Mouse (Mus musculus) midbrain, embryonic 14.5 days (tissue): ENCODE results near the gene 4930558K02Rik. TPM values are rescaled to one million over a fixed set of nuclear protein-coding genes. Genes with fewer than 3 reads are reported as not detected.

Source experiments
- ATAC-seq: fragments of 200-750 bp; cut with Nextera tagmentation; 2 replicates; pipeline ENCODE4 v1.8.0; 2017; ENCODE audit warnings: moderate number of reproducible peaks, moderate library complexity; ENCODE audit not compliant: low FRiP score, low TSS enrichment
- DNase-seq: peaks from one replicate; pipeline ENCODE4 v3.0.0-alpha.2; 2015
- H3K27ac ChIP-seq: fragments of 300-500 bp; sonication (generic); replicated peaks from 2 replicates; pipeline ENCODE4 v1.5.1; 2014; ENCODE audit warnings: mild to moderate bottlenecking, low read depth, low read length, moderate library complexity
- H3K27me3 ChIP-seq: fragments of 300-500 bp; sonication (generic); 2 replicates; pipeline ENCODE4 v1.6.1; 2014; ENCODE audit warnings: low read length, control low read depth, mixed read lengths; ENCODE audit not compliant: control insufficient read depth, insufficient read depth
- H3K36me3 ChIP-seq: fragments of 300-500 bp; sonication (generic); 2 replicates; pipeline ENCODE4 v1.6.1; 2014; ENCODE audit warnings: low read length, control low read depth; ENCODE audit not compliant: control insufficient read depth, insufficient read depth
- H3K4me1 ChIP-seq: fragments of 300-500 bp; sonication (generic); 2 replicates; pipeline ENCODE4 v1.6.1; 2014; ENCODE audit warnings: mild to moderate bottlenecking, antibody characterized with exemption, low read length, control low read depth; ENCODE audit not compliant: control insufficient read depth, insufficient read depth
- H3K4me2 ChIP-seq: fragments of 300-500 bp; sonication (generic); 2 replicates; pipeline ENCODE4 v1.6.1; 2014; ENCODE audit warnings: mild to moderate bottlenecking, low read length, moderate library complexity
- H3K4me3 ChIP-seq: fragments of 300-500 bp; sonication (generic); replicated peaks from 2 replicates; pipeline ENCODE4 v1.5.1; 2014; ENCODE audit warnings: low read depth, low read length
- H3K9ac ChIP-seq: fragments of 300-500 bp; sonication (generic); replicated peaks from 2 replicates; pipeline ENCODE4 v1.6.1; 2014; ENCODE audit warnings: mild to moderate bottlenecking, low read length, moderate library complexity
- H3K9me3 ChIP-seq: fragments of 300-500 bp; sonication (generic); 2 replicates; pipeline ENCODE4 v1.6.1; 2016; ENCODE audit warnings: low read length, control low read depth, mixed read lengths; ENCODE audit not compliant: control insufficient read depth
- WGBS: fragments of 180-500 bp; shearing (Covaris S2); extraction: QIAGEN DNeasy Blood & Tissue Kit; methylation state at CpG from one replicate; pipeline ENCODE4 v1.1.7; 2014; 5-methylcytosine and 5-hydroxymethylcytosine counted together
- polyA plus RNA-seq: library from polyadenylated mRNA; unstranded; fragments of >200 nt; fragmentation: Nextera tagmentation; extraction: Ambion mirVana; gene quantifications from 2 replicates; pipeline ENCODE4 v1.2.1, GENCODE M21; 2014

The 4930558K02Rik gene
- polyA plus RNA-seq, 1 experiment from 2014 or later = not detected

DNA sequence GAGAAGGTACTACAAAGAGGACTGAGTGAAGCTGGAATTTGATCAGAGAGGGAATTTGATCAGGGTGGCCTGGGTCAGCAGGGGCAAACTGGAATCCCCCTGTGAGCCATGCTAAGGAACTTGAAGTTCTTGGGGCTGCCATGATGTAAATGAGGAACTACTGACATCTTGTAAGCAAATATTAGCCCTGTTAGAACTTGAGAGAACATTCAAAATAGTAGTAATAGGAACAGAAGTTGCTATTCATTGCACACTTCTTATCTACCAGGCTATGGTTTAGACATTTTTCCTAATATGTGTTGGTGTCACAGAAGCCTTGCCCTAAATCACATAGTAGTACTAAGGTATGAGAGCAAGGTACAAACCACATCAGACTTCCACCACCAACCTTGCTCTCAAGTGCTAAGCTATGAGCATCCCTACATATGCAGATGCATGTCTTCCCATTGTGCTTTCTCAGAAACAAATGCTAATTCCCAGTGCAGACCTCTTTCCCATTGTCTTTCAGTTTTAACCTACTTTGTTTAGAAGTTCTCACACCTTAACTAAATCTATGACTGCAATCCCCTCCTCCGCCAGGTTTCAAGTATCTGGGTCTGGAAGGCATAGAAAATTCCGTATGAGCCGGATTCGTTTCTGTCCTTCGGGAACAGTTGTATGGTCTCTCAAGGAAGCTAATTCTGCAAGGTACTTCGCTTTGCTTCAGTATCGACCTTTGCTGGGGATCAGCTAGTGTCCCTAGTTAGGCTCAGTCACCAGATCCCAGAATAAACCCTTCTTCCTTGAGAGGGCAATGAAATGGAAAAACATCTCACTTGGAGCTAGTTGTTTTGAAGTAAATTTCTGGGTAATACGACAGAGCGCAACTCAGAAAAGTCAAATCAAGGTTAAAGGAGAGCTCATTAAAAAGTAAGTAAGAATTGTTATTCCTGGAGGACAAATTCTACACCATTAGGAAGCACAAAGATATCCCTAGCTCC, 58.7 kb downstream of the 4930558K02Rik start:
- no peak for DNase-seq
- no peak overlapping the region for H3K4me3 ChIP-seq
- ATAC-seq = no peak
- H3K9me3 ChIP-seq = no peaks in the 10 kb centered on the region
- no peaks in the 10 kb centered on the region for H3K36me3 ChIP-seq
- WGBS = 86% methylated on average over 9 of the region's 9 CpGs
- H3K27ac ChIP-seq = no peak overlapping the region
- H3K4me2 ChIP-seq = no peak overlapping the region
- no peak overlapping the region for H3K9ac ChIP-seq
- no peaks in the 10 kb centered on the region for H3K4me1 ChIP-seq
- no peaks in the 10 kb centered on the region for H3K27me3 ChIP-seq

GRCm38 (mm10) chr1:161919594-161919993, 59.8 kb downstream of the 4930558K02Rik start:
- ATAC-seq (no peak), DNase-seq (no peak)
- H3K36me3 ChIP-seq = no peaks in the 10 kb centered on the region
- no peak overlapping the region for H3K27ac ChIP-seq
- no peak overlapping the region for H3K4me3 ChIP-seq
- 94% methylated on average over 2 of the region's 2 CpGs for WGBS
- H3K9me3 ChIP-seq = no peaks in the 10 kb centered on the region
- H3K27me3 ChIP-seq = no peaks in the 10 kb centered on the region
- H3K9ac ChIP-seq = no peak overlapping the region
- H3K4me1 ChIP-seq = no peaks in the 10 kb centered on the region
- H3K4me2 ChIP-seq = no peak overlapping the region

DNA sequence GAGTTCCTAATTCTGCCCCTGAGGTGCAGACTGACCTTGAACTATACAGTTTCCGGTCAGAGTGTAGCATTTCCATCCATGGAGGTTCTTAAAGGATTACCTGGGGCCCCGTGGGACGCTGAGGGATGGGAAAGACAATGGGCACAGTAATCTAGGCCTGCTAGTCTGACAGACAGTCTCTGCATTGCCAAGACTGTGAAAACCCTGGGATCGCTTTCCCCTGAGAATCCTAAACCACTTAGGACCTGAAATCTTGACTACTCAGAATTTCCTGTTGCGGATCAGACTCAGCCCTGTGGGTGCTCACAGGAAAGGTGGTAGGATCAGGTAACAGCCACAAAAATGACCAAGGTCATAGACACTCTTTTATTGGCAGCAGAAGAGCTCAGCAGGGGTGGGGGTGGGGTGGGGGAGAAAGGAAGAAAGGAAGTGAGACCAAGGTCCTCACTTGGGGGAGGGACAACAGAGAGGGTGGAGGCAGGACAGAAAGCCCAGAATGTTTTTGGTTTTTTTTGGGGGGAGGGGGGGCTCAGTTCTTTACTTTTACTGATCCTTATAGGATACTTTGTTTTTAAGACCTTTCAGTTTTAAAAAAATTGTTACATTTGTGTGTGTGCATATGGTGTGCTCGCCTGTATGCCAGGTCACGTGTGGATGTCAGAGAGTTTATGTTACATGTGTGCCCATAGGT, 60.6 kb downstream of the 4930558K02Rik start:
- Histone ChIP-seq H3K36me3 (no peaks in the 10 kb centered on the region), H3K4me1 (no peaks in the 10 kb centered on the region), H3K9me3 (no peaks in the 10 kb centered on the region), H3K4me3 (no peak overlapping the region), H3K9ac (no peak overlapping the region), H3K27ac (no peak overlapping the region), H3K4me2 (no peak overlapping the region), H3K27me3 (no peaks in the 10 kb centered on the region)
- DNase-seq (no peak), ATAC-seq (no peak)
- 50% methylated on average over 7 of the region's 7 CpGs for WGBS

- Histone ChIP-seq H3K27ac (no peak overlapping the region), H3K9me3 (no peaks in the 10 kb centered on the region), H3K4me2 (no peak overlapping the region), H3K4me3 (no peak overlapping the region), H3K9ac (no peak overlapping the region), H3K36me3 (no peaks in the 10 kb centered on the region), H3K4me1 (no peaks in the 10 kb centered on the region), H3K27me3 (no peaks in the 10 kb centered on the region)
- DNase-seq (no peak), ATAC-seq (no peak)
- WGBS = 94% methylated on average over 3 of the region's 3 CpGs
Observed at GRCm38 (mm10) chr1:161917940-161918484, 61.4 kb downstream of the 4930558K02Rik start.

DNA sequence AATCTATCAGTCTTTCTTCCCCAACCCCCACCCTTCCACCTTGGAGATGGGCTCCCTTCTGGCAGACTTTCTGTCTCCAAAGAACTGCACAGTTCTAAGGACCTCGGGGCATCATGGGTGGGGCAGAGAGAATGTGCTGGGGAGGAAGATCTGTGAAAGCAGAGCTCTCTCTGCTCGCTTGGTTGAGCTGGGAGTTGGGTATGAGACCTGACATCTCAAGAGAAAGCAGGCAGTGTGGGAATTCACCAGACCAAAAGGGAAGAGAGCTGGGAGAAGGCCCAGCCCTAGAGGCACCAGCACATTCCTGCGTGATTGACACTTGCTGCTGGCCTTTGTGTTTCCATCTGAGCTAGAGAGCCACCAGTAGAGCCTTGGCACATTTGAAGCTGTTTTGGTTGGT, 63.4 kb downstream of the 4930558K02Rik start:
- Histone ChIP-seq H3K36me3 (no peaks in the 10 kb centered on the region), H3K9me3 (no peaks in the 10 kb centered on the region), H3K4me3 (no peak overlapping the region), H3K9ac (no peak overlapping the region), H3K4me1 (no peaks in the 10 kb centered on the region), H3K4me2 (no peak overlapping the region), H3K27ac (no peak overlapping the region), H3K27me3 (no peaks in the 10 kb centered on the region)
- ATAC-seq (no peak), DNase-seq (no peak)
- WGBS = 34% methylated on average over 3 of the region's 3 CpGs

DNA sequence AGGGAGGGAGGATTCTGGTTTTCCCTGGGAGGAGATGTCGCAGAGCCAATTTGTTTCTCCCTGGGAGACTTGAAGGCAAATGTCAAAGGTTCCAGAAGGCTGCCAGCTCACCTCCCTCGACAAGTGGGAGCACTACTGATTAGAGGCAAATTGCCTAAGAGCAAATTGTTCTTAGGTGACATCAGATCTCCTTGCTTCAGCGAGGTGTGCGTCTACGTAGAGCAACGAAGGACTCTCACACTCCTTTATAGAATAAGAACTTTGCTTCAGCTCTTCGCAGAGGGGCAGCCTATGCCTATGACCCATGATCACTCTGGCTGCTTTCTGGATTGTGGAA, 65.8 kb downstream of the 4930558K02Rik start:
- ATAC-seq (no peak), DNase-seq (no peak)
- H3K9me3 ChIP-seq = no peaks in the 10 kb centered on the region
- no peak overlapping the region for H3K4me3 ChIP-seq
- 84% methylated on average over 7 of the region's 7 CpGs for WGBS
- no peaks in the 10 kb centered on the region for H3K4me1 ChIP-seq
- H3K36me3 ChIP-seq = no peaks in the 10 kb centered on the region
- no peaks in the 10 kb centered on the region for H3K27me3 ChIP-seq
- no peak overlapping the region for H3K4me2 ChIP-seq
- no peak overlapping the region for H3K9ac ChIP-seq
- no peak overlapping the region for H3K27ac ChIP-seq

DNA sequence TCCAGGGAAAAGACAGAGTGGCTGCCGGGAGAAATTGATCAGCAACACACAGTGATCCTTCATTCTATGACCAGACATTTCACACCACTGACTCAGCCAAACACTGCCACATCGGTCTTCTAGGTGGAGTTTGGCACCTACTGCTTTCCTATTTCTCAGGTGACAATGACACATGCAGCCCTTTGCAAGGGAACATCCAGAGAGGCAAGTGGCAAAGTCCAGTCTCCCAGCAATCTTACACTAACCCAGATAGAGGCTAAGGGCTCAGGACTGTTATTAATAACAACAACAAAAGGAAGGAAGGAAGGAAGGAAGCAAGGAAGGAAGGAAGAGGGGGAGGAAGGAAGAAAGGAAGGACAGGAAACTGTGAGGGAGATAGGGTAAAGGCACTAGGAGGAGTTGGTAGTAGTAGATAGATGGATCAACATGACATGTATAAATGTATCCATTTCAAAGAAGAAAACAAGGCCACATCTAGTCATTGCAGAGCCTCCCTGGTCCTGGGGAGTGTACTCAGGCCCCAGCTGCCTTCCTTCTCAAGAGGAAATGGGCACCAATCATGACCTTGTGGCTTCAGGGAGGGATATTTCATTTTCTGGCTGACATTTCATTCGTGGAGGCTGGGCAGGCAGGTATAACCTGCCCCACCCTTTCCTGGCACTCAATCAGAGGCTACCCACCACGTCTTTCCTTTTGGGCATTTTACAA, 66.3 kb downstream of the 4930558K02Rik start:
- ATAC-seq (no peak), DNase-seq (no peak)
- Histone ChIP-seq H3K9ac (no peak overlapping the region), H3K27ac (no peak overlapping the region), H3K4me1 (no peaks in the 10 kb centered on the region), H3K4me3 (no peak overlapping the region), H3K27me3 (no peaks in the 10 kb centered on the region), H3K36me3 (no peaks in the 10 kb centered on the region), H3K9me3 (no peaks in the 10 kb centered on the region), H3K4me2 (no peak overlapping the region)
- 80% methylated on average over 4 of the region's 4 CpGs for WGBS

DNA sequence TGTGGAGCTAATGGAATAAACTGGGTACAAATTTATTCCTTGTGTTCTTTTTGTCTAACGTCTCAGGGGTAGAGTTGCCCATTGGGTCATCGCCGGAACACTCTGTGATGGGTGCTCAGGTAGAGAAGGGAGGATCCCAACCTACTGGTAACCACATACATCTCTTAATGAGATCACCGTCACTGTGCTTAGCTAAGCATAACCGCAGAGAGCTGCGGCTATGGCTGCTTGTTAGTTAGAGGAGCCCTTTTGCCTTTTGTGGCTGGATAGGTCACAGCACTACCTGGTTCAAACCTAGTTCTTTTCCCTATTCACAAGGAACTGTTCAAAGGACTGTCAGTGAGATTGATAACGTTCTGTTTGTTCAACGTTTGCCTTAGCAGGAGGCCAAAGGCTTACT, 70.4 kb downstream of the 4930558K02Rik start:
- H3K4me3 ChIP-seq = no peak overlapping the region

More for the DNA sequence above, 70.4 kb downstream of the 4930558K02Rik start:
- WGBS = 84% methylated on average over 8 of the region's 8 CpGs
- DNase-seq = no peak
- H3K9ac ChIP-seq = no peak overlapping the region
- no peak overlapping the region for H3K4me2 ChIP-seq
- no peak overlapping the region for H3K27ac ChIP-seq
- H3K9me3 ChIP-seq = no peaks in the 10 kb centered on the region
- no peaks in the 10 kb centered on the region for H3K4me1 ChIP-seq
- ATAC-seq = no peak
- no peaks in the 10 kb centered on the region for H3K27me3 ChIP-seq
- no peaks in the 10 kb centered on the region for H3K36me3 ChIP-seq
